Mouse (Mus musculus) spleen, adult 2 months (tissue): ENCODE measurements at regions not wholly inside any gene's neighbourhood (a gene's known extent, or its start where the extent isn't known, plus 50 kb on each side); places are given as distances from the start of the nearest gene placed in this dataset.

Source experiments
- CTCF ChIP-seq: fragments of 200-500 bp; IDR thresholded peaks from 2 replicates; pipeline ENCODE4 v1.5.1; 2011; ENCODE audit warnings: mild to moderate bottlenecking, inconsistent platforms; ENCODE audit not compliant: insufficient read depth, insufficient read length, insufficient replicate concordance; ENCODE audit errors: extremely low read depth
- POLR2A ChIP-seq: fragments of 200-500 bp; IDR thresholded peaks from 2 replicates; pipeline ENCODE4 v1.6.1; 2011; ENCODE audit warnings: low read depth, low read length, inconsistent platforms

DNA sequence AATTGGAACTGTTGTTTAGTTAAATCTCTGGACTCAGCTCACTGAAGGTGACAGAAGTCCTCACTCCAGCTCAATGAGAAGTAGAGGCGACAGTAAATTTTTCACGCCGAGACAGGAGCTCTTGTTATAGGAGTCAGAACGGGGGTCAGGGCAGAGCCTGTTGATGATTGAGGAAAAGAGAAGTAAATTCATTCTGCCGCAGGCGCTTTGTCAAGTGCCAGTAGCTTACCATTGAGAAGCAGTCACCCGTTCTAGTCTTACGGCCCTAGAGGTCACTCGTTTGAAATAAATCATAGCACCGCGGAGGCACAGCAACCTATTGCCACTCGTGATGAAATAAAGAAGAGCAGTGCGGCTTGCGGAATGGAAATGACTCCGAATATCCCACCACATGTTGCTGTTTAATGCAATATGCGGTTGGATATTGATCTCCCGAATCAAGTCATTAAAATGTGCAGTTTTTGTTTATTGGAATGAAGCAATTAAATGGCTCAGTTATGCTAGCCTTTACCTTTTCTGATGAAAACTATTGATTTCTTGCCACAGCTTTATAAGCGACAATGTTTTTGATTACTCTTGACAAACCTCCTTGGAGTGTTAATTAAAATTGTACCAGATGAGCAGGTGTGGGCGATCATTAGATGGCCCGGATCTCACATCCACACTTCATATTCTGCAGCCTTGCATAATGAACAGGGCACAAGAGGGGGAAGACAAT lies 152.7 kb downstream of the Zfp281 start:
- TF ChIP-seq CTCF (no peak), POLR2A (no peak)
